Mouse (Mus musculus): ENCODE data around the gene Gga2. TPM values are rescaled to one million over a fixed set of nuclear protein-coding genes. Genes with fewer than 3 reads are reported as not detected.
A peak's percentile ranks its signal among the peaks of the same experiment; 100 is the strongest.

Gene Gga2
- polyA plus RNA-seq, 1 experiment: 235 TPM

DNA sequence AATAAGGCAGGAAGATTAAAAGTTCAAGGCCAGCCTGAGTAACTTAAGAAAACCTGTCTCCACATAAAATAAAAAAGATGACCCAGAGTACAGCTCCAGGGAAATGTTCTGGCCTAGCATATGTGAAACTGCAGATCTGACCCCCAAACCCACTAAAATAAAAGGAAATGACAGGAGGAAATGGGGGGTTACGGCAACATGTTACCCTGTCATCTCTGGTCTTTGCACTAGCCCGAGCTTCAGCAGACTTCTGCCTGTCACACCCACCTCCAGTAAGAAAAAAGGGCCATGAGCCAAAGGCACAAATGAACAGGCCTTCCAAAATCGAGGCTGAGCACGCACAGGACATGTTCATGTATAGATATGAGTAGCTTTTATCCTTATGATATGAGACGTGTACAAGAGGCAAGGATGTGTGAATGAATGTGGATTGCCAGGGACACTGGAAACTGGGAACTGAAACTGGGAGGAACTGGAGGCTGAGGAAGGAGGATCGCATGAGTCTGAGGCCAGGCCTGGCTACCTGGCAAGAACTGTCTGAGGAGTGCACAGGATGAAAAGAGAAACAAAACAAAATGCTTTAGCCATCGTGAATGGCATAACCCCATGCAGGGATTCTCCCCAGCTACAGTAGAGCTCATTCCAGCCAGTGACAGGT is 59.0 kb downstream of the Gga2 start:
- no peak for TF ChIP-seq GATA1 (IDR thresholded peaks at IDR 0.05; ENCODE audit: low read length)

DNA sequence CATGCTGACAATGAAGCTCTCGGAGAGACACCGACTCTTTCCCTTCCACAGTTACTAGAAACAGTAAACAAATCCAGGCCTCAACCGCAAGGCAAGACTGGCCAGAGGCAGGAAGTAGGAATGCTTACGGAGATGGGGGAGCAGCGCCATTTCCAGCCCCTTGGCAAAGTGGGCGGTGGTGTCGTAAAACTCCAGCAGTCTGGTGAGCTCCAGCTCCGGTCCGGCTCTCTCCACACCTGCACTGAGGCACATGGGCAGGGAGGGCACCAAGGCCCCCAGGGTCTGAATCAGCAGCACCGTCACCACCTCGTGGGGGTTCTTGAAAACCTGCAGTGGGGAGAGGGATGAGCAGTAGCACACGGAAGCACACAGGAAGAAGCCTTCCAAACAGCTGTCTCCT is 65.2 kb downstream of the Gga2 start:
- TF ChIP-seq GATA1 (IDR thresholded peaks at IDR 0.05; ENCODE audit: low read length): no peak

DNA sequence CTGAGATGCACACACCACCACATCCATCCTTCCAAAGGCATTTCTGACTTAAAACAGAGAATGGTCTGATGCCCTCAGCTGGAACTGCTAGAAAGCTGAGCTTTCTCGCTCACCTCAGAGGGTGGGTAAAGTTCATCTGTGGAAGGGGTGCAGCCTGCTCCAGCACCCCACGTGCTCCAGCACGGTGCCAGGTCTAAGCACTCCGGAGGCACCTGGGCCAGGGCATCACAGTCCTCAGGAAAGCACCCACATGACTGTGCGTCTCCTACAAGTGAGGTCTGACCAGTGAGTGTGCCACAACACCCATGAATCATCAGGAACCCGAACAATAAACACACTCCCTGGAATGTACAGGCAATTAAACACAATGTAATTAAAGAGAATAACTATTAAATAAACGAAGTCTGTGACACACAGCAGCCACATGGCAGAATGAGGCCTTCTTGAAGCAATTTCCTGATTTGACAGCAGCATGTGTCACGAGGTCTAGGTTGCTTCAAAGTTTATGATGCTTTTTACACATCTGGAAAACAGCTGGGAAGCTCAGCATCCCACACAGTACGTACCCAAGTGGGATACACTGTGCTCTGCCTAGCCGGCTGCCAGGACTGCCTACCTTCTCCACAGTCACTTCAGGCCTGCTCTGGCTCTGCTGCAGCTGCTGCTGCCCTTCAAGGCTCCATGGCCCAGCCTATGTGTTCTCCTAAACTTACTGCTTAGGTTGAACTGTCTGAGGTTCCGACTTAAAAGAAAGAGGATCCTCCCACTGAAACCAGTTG is 65.9 kb downstream of the Gga2 start:
- TF ChIP-seq GATA1 (IDR thresholded peaks at IDR 0.05; ENCODE audit: low read length): no peak

DNA sequence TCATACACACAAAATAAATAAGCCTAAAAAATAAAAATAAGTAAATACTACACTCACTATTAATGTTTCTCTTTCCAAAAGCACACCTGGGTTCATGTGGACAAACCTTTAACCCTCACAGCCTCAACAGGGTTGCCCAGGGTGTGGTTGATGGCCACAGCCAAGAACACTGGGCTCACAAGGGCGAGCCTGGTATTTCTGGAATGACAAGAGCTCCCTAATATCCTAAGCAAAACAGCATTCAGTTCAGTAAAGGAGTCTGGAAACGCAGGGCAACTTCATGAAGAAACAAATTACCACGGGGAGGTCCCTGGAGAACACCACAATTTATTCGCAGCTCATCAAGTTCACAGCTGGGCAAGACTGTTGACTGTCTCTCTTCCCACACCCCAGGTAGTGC is 73.5 kb downstream of the Gga2 start:
- TF ChIP-seq GATA1 (IDR thresholded peaks at IDR 0.05; ENCODE audit: low read length): no peak

DNA sequence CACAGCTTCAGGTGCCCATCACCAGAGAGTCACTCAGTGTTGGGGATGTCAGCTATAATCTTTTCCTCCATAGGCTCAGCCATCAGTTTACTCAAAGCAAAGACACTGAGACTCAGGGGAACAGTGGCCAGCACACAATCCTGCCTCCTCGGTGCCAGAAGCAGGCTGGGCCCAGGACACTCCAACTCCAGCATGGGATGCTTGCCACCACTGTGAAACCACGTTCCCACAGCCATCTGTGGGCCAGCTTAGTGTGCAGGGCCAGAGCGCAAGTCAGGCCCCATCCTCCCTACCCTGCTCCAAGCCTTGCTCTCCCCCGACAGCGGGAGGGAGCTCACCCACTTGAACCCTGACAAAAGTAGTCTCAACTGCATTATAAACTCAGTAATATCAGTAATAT is 74.8 kb downstream of the Gga2 start:
- no peak for TF ChIP-seq GATA1 (IDR thresholded peaks at IDR 0.05; ENCODE audit: low read length)

DNA sequence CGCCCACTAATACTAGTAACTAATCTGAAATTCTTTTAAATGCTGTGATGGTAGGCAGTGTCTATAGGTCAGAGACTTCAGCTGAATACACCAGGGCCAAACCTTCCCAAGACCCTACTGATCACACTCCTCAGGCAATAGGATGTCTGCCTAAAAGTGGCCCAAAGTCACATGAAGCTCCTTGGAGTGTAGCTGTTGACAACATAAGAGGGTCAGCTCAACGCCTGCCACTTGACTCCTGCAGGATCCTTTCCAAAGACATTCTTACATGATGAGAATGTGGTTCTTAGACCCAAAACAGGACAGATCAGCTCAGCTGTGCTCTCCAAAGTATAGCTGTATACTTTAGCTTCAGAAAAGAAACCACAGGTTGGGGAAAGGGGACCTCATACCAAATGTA is 78.7 kb downstream of the Gga2 start:
- no peak for TF ChIP-seq GATA1 (IDR thresholded peaks at IDR 0.05; ENCODE audit: low read length)

DNA sequence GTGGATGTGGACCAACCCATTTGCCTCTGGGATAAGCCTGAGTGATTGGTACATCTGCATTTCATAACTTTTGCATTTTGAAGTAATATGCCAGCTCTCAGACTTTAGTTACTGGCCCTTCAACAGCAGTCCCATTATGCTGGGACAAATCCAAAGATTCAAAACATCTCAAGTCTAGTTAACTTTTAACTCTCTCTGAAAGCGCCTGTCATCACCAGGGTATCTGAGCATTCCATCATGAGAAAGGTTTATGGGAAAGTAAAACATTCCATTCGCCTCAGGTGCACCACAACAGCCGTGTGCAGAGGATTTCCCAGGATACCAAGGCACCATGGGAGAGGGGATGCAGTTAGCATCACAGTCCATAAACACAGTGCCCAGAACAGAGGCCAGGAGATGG is 79.4 kb downstream of the Gga2 start:
- no peak for TF ChIP-seq GATA1 (IDR thresholded peaks at IDR 0.05; ENCODE audit: low read length)

DNA sequence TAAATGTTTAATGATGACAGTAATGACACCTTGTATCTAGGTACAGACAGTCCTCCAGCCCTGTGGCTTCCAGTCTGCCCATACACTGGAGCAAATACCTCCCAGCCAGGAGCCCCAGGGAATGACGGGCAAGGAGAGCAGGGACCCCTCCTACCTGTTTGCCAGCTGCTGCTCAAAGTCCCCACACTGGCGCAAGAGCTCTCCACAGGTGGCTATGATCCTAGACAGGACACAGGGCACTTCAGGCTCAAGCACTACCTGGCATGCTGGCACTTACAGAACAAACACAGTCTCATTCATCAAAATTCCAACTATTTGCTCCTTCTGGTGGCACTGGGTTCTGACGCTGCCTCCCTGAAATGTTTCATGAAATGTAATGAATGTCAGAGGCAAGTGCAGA is 80.0 kb downstream of the Gga2 start:
- no peak for TF ChIP-seq GATA1 (IDR thresholded peaks at IDR 0.05; ENCODE audit: low read length)

DNA sequence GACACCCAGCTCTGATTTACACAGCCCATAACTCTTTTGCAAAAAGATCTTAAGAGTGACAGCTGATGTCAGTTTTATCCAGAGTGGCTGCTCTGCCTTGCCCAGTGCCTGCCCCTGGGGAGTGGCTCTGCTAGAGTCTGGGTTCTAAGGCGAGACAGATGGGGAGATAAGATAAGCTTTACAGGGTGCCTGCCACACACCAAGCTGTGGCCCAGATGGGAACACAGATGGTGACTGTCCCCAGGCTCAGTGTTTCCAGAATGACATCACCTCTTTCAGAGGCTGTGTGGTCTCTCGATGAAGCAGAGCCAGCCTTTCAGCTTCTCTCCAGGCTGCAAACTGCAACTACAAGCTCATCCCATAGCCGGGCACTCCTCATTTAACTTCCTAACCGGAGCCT is 81.3 kb downstream of the Gga2 start:
- TF ChIP-seq GATA1 (IDR thresholded peaks at IDR 0.05; ENCODE audit: low read length): peak; percentile 58

DNA sequence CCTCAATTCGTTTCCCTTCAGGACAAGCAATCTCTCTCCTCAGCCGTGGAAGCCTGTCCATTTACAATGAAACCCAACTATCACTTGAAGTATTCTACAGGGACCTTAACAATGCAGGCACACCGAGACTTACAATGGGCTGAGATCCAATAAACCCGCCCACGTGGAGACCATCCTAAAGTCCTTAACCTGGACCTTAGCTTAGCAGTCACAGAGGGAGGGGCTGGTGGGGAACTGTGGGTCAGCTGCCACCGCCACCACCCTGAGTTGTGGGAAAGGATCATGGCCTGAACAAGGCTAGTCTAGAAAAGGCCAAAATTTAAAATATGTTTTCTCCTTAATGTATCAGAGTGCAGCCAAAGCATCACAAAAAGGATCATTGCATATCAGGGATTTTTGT is 81.8 kb downstream of the Gga2 start:
- no peak for TF ChIP-seq GATA1 (IDR thresholded peaks at IDR 0.05; ENCODE audit: low read length)

DNA sequence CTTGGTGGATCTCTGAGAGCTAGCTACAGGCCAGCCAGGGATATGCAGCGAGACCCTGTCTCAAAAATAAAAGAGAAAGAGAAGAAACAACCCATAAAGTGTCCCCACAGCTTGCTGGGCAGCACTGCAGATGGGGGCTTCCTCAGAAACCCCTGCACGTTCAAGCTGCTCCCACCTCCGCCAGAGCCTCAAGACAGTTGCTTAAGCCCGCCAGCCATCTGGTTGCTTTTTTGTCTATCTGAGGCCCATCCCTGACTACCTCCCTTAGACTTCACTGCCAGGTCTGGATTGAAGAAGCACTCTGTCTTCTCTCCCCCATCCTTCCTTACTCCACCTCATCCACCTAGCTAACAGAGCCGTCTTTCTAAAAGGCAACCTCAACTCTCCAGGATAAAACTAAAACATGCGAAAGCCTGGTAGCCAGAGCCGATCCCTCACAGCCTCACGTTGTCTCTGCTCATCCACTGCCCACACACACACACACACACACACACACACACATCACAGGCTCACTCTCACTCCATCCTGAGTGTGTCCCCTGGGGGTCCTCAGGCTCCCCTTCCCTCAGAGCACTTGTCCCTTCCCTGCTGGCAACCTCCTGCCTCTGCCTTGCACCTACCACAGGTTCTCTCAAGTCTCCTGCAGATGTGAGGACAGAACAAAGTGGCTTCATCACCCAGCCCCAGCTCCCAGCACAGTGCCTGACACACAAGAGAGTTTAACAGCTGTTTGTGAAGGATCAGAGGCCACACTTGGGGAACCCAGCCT is 82.7 kb downstream of the Gga2 start:
- no peak for TF ChIP-seq GATA1 (IDR thresholded peaks at IDR 0.05; ENCODE audit: low read length)

DNA sequence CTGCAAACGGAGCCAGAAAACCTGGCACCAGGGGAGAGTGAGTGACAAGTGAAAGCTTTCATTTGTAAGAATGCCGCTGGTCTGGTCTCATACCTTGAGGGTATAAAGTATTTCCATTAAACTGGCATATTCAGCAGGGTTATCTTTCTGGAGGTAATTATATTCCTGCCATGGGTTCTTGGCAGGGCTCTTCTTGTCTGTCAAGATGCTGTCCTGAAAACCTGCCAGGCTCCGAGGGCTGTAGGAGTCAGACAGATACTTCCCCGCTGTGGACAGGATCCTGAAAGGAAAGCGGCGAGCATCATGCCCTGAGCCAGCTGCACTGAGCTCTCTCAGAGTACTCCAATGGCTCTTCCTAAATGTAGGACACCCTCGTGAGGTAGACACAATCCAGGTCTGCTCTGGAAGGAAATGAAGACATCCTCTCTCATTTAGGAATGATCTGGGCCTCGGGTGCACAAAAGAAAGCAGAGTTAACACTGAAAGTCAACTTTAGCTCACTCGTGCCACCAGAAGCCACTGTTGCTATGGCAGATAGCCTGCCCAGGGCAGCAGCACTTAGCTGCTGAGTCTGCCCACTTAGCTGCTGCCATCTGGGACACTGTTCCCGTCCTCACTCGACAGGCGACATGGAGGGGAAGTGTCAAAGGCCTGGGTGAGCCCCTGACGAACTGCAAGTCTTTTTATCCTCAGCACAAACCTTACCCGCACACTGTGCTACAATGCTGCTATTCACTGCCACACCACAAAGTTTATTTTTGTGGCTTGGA is 84.0 kb downstream of the Gga2 start:
- TF ChIP-seq GATA1 (IDR thresholded peaks at IDR 0.05; ENCODE audit: low read length): no peak

Other genes starting within 250 kb of the Gga2 start
- 0.02 TPM in 1 of 2 replicates, not detected in the other for gene Scnn1b, start 156.2 kb downstream of the Gga2 start, polyA plus RNA-seq (2012)
- gene Cog7, start 39.5 kb downstream of the Gga2 start, polyA plus RNA-seq (2012): 10.2 and 13.0 TPM in 2 replicates
- gene Ubfd1, start 46.0 kb upstream of the Gga2 start, polyA plus RNA-seq (2012): 26.4 and 29.9 TPM in 2 replicates
- 10.9 and 13.8 TPM in 2 replicates for gene Ears2, start 46.0 kb upstream of the Gga2 start, polyA plus RNA-seq (2012)
- gene Ndufab1, start 80.7 kb upstream of the Gga2 start, polyA plus RNA-seq (2012): 1,652 and 2,549 TPM in 2 replicates
- 3.8 and 4.8 TPM in 2 replicates for gene Palb2, start 111.8 kb upstream of the Gga2 start, polyA plus RNA-seq (2012)
- 3.7 and 4.1 TPM in 2 replicates for gene Dctn5, start 111.8 kb upstream of the Gga2 start, polyA plus RNA-seq (2012)
- gene Plk1, start 138.2 kb upstream of the Gga2 start, polyA plus RNA-seq (2012): 105 and 122 TPM in 2 replicates
- gene Ern2, start 165.0 kb upstream of the Gga2 start, polyA plus RNA-seq (2012): not detected in 2 replicates
- not detected in 2 replicates for gene Chp2, start 198.3 kb upstream of the Gga2 start, polyA plus RNA-seq (2012)